Mouse (Mus musculus) midbrain, embryonic 12.5 days (tissue): ENCODE results near the gene Hist2h3b. TPM values are rescaled to one million over a fixed set of nuclear protein-coding genes. Genes with fewer than 3 reads are reported as not detected.

ENCODE experiments used
- ATAC-seq: fragments of 200-750 bp; cut with Nextera tagmentation; 2 replicates; pipeline ENCODE4 v1.8.0; 2017; ENCODE audit warnings: low read depth, moderate TSS enrichment, moderate library complexity; ENCODE audit not compliant: low FRiP score
- H3K27ac ChIP-seq: fragments of 300-500 bp; sonication (generic); replicated peaks from 2 replicates; pipeline ENCODE4 v1.5.1; 2016; ENCODE audit warnings: mild to moderate bottlenecking
- H3K27me3 ChIP-seq: fragments of 300-500 bp; sonication (generic); 2 replicates; pipeline ENCODE4 v1.6.1; 2016; ENCODE audit warnings: mild to moderate bottlenecking
- H3K36me3 ChIP-seq: fragments of 300-500 bp; sonication (generic); 2 replicates; pipeline ENCODE4 v1.6.1; 2016
- H3K4me1 ChIP-seq: fragments of 300-500 bp; sonication (generic); 2 replicates; pipeline ENCODE4 v1.6.1; 2016
- H3K4me2 ChIP-seq: fragments of 300-500 bp; sonication (generic); replicated peaks from 2 replicates; pipeline ENCODE4 v1.6.1; 2016; ENCODE audit warnings: mild to moderate bottlenecking, moderate library complexity
- H3K4me3 ChIP-seq: fragments of 300-500 bp; sonication (generic); 2 replicates; pipeline ENCODE4 v1.5.1; 2016; ENCODE audit warnings: mild to moderate bottlenecking
- H3K9ac ChIP-seq: fragments of 300-500 bp; sonication (generic); replicated peaks from 2 replicates; pipeline ENCODE4 v1.6.1; 2016; ENCODE audit warnings: mild to moderate bottlenecking, moderate library complexity
- H3K9me3 ChIP-seq: fragments of 300-500 bp; sonication (generic); 2 replicates; pipeline ENCODE4 v1.6.1; 2016; ENCODE audit warnings: mild to moderate bottlenecking
- WGBS: fragments of 180-500 bp; shearing (Covaris S2); methylation state at CpG from one replicate; pipeline ENCODE4 v1.1.7; 2016; 5-methylcytosine and 5-hydroxymethylcytosine counted together
- microRNA-seq: library from miRNA; unstranded; fragments of <30 nt; microRNA quantifications from one replicate; pipeline ENCODE4, GENCODE M21; 2017
- polyA plus RNA-seq: library from polyadenylated mRNA; unstranded; fragments of >200 nt; fragmentation: Nextera tagmentation; extraction: Ambion mirVana; gene quantifications from 2 replicates; pipeline ENCODE4 v1.2.1, GENCODE M21; 2016

The Hist2h3b gene
- polyA plus RNA-seq, 1 experiment from 2014 or later = 76.0 TPM

DNA sequence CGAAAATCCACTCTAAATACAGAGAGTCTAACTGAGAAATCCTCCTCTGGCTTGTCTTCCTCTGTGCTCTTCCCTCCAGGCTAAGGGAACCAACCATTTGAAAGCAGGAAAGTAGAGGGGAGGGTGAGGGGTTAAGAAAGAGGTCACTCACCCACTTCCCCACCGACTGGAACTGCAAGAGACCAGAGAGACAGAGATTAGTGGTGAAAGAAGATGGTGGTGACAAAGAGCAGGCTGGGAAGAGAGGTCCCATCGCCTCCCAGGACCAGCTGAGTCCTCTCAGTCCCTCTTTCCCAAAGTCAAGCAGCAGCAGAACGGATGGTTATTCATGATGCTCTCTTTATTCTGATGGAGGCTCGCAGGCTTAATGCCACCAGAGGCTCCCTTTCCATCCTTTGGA lies 24.9 kb downstream of the Hist2h3b start:
- Histone ChIP-seq H3K4me3 (no peak overlapping the region), H3K9me3 (no peaks in the 10 kb centered on the region), H3K27me3 (no peaks in the 10 kb centered on the region), H3K27ac (no peak overlapping the region), H3K9ac (no peak overlapping the region), H3K36me3 (no peaks in the 10 kb centered on the region), H3K4me2 (no peak overlapping the region), H3K4me1 (no peaks in the 10 kb centered on the region)
- ATAC-seq = no peak
- WGBS = 42% methylated on average over 5 of the region's 5 CpGs

DNA sequence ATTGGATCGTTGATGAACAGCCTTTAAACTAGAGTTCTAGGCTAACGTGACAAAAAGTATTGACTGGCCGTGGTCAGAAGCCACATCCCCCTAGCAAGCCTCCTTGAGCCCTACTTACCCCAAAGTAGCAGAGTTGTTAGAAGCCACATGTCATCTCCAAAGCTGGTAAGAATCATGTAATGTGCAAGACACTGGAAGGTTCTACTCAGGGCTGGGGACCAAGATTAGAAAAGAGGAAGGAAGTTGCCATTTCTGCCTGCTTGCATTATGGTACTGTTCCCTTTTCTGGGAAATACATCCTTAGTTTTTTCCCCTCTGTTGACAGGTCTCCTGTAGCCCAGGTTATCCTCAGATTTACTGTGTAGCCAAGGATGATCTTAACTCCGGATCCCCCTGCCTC lies 25.3 kb downstream of the Hist2h3b start, which contains the start of gene Fcgr1:
Fcgr1 (minus strand) TSS at position 183 of the 400 bp plus-strand sequence.
- Histone ChIP-seq H3K9ac (no peak within 1 kb of the TSS), H3K27me3 (no peaks in the 10 kb centered on the region), H3K27ac (no peak within 1 kb of the TSS), H3K4me3 (no peak within 1 kb of the TSS), H3K4me1 (no peaks in the 10 kb centered on the region), H3K9me3 (no peaks in the 10 kb centered on the region), H3K4me2 (no peak within 1 kb of the TSS), H3K36me3 (no peaks in the 10 kb centered on the region)
- no peak for ATAC-seq
- WGBS = 85% methylated on average over 4 of the region's 4 CpGs

DNA sequence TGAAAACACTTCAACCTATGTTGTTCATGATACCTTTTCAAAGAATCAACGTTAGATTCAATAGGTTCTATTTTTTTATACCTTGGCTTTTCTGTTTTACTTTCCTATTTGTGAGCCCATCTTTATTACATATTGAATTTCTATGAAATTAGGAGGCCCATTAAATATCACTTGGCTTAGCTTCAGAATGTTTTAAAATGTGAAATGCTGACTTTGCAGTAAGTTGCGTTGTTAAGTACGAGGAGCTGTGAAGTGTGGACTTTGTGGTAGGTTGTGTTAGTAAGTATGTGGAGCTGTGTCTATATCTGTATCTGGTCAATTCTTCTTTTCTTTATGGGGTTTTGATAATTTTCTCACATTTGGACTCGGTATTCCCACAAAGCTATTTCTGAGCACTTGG lies 29.9 kb downstream of the Hist2h3b start:
- Histone ChIP-seq H3K9me3 (no peaks in the 10 kb centered on the region), H3K4me3 (no peak overlapping the region), H3K4me1 (no peaks in the 10 kb centered on the region), H3K27me3 (peaks cover 16% of the 10 kb centered on the region), H3K27ac (no peak overlapping the region), H3K4me2 (no peak overlapping the region), H3K36me3 (no peaks in the 10 kb centered on the region), H3K9ac (no peak overlapping the region)
- WGBS = 94% methylated on average over 4 of the region's 4 CpGs
- no peak for ATAC-seq

DNA sequence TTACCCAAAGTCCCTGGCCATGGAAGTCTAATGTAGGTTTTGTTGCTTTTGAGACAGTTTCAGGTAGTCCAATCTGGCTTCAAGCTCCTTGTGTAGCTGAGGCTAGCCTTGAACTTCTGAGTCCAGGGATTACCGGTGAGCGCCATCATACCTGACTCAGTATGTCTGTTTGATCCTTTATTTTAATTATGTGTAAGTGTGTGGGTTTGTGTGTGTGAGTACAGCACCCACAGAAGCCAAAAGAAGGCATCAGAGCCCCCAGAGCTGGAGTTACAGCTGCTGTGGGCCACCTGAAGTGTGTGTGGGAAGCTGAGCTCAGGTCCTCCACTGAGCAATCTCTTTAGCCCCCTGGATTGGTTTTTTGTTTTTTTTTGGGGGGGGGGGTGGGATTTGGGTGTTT lies 31.1 kb downstream of the Hist2h3b start:
- H3K36me3 ChIP-seq = no peaks in the 10 kb centered on the region
- H3K4me3 ChIP-seq = no peak overlapping the region
- no peak overlapping the region for H3K4me2 ChIP-seq
- peaks cover 16% of the 10 kb centered on the region for H3K27me3 ChIP-seq
- no peak overlapping the region for H3K27ac ChIP-seq
- 92% methylated on average over 2 of the region's 2 CpGs for WGBS
- no peak overlapping the region for H3K9ac ChIP-seq
- H3K4me1 ChIP-seq = no peaks in the 10 kb centered on the region
- H3K9me3 ChIP-seq = no peaks in the 10 kb centered on the region
- no peak for ATAC-seq

DNA sequence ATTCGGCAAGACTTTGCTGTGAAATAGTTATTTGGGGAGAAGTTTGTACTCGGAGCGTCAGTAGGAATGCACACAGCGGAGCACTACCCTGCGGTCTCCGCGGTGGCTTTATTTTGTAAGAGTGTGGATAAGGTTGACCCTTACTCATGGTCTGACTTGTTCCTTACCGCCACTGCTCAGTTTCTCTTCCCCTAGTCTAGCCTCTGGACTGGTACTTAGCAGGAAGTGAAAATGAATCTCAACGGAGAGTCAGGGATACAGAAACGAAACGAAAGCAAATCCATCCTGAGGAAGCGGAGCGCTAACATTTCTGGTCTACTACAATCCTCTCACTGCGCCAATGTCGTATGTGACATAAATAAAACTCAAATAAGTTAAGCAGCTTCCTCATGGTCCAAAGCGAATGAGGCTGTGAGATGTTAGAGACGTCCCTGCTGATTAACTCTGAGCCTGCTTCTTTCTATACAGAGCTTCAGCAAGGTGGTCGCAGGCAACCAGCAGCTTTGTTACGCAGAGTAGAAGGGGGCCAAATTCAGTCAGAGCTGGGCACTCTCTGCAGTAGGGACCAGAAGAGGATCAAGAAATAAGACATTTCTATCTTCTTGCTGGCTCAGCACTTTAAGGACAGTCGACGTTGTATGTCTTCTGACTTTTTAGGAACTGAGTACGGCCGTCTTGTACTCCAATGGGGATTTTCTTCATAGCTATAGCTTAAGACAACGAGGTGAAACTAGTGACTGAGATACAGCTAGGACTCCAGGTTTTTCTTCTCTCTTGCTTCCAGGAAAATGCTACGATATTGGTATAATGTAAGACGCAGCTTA lies 32.5 kb downstream of the Hist2h3b start:
- Histone ChIP-seq H3K4me3 (no peak overlapping the region), H3K9ac (no peak overlapping the region), H3K36me3 (no peaks in the 10 kb centered on the region), H3K4me1 (no peaks in the 10 kb centered on the region), H3K27me3 (peaks cover 16% of the 10 kb centered on the region), H3K4me2 (no peak overlapping the region), H3K9me3 (no peaks in the 10 kb centered on the region), H3K27ac (no peak overlapping the region)
- ATAC-seq = no peak
- WGBS = 82% methylated on average over 26 of the region's 26 CpGs

DNA sequence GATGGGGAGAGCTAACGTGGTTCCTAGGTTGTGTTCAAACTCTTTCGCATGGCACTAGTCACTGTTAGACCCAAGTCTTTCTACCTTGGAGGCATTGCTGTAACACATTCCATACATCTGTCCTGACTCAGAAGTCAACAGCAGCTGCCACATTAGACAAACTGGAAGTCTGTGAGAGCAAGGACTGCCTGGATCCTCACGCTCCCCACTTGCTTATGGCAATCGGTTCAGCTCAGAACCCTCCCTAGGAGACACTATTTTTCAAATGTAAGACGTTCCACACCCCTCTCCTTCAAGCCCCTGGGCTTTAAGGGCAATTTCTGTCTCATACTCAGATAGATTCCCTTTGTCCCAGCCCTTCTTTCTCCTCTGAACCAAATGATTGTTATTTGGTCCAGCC lies 33.6 kb downstream of the Hist2h3b start:
- no peaks in the 10 kb centered on the region for H3K9me3 ChIP-seq
- ATAC-seq = no peak
- no peak overlapping the region for H3K9ac ChIP-seq
- H3K4me2 ChIP-seq = no peak overlapping the region
- no peak overlapping the region for H3K27ac ChIP-seq
- peaks cover 16% of the 10 kb centered on the region for H3K27me3 ChIP-seq
- no peak overlapping the region for H3K4me3 ChIP-seq
- WGBS = 87% methylated on average over 5 of the region's 5 CpGs
- no peaks in the 10 kb centered on the region for H3K36me3 ChIP-seq
- H3K4me1 ChIP-seq = no peaks in the 10 kb centered on the region

DNA sequence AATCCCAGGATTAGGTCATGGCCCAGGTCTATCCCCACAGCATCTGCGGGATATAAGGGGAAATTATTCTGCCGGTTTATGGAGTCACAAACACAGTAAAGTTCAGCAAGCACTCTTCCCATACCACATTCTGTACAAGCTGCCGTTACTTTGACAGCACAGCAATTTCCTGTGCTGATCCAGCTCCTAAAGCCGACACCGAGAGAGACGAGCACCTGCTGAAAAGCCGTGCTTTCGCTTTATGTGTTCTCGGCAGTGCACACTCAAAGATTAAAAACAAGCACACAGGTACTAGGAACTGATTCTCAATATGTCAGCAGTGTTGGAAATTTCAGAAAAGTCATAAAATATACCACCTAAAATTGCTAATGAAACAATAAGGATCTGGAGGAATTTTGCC lies 38.1 kb downstream of the Hist2h3b start:
- WGBS = 90% methylated on average over 9 of the region's 9 CpGs

DNA sequence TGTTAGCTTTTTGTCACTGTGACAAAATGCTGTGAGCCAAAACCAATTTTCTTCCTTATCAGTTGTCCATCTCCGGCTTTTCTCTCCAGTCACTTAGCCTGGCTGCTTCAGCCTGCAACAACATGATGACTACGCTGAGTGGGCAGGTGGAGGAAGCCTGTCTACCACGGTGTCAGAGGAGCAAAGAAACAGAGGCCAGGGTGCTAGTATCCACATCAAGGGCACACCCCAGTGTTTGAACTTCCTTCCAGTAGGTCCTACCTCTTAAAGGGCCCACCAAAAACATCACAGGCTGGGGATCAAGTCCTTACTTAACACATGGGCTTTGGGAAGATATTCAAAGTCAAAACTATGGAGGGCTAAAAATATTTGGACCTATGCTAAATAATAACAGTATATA lies 41.0 kb downstream of the Hist2h3b start:
- H3K36me3 ChIP-seq = no peaks in the 10 kb centered on the region
- H3K9me3 ChIP-seq = no peaks in the 10 kb centered on the region
- WGBS = 73% methylated on average over 3 of the region's 3 CpGs
- no peaks in the 10 kb centered on the region for H3K27me3 ChIP-seq
- no peak overlapping the region for H3K4me2 ChIP-seq
- no peaks in the 10 kb centered on the region for H3K4me1 ChIP-seq
- H3K27ac ChIP-seq = no peak overlapping the region
- H3K9ac ChIP-seq = no peak overlapping the region
- ATAC-seq = no peak
- H3K4me3 ChIP-seq = no peak overlapping the region

More for the DNA sequence above, 38.1 kb downstream of the Hist2h3b start:
- H3K4me2 ChIP-seq = no peak overlapping the region
- ATAC-seq = no peak
- H3K9me3 ChIP-seq = no peaks in the 10 kb centered on the region
- no peak overlapping the region for H3K9ac ChIP-seq
- peaks cover 10% of the 10 kb centered on the region; the same call in 1 of the 2 replicates for H3K27me3 ChIP-seq
- no peaks in the 10 kb centered on the region for H3K36me3 ChIP-seq
- H3K27ac ChIP-seq = no peak overlapping the region
- H3K4me1 ChIP-seq = no peaks in the 10 kb centered on the region
- no peak overlapping the region for H3K4me3 ChIP-seq

DNA sequence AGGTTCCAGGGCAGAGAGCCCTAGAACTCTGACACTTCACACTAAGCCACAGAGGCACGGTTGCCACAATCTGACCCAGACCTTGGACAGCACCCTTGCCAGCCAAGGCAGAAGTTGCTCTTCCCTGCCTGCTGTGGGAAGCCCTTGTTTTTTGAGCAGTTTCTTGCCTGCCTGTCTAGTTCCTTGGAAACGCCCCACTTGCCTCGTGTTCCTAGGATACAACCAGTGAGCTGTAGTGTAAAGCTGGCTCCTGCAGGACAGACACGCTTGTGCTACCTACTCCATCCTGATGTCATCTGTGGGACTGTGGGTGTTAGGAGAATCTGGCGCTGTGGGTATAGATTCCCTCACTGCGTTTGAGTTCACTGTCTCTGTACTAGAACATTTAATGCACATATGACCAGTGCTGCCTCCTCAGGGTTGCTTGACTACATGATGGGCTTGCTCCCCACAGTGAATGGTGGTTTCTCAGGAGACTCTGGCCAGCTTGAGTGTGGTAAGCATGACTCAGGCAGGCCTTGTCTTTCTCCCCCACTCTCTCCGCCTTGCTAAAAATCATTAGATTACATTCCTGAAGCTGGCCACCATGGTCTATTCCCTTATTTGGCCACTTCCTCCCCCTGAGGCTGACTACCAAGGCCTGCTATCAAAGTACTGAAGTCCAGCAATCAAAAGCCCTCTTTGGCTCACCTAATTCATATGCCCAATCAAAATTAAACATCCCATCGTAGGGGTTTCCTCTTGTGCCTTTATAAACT lies 44.1 kb downstream of the Hist2h3b start:
- ATAC-seq = no peak

More for the DNA sequence above, 44.1 kb downstream of the Hist2h3b start:
- Histone ChIP-seq H3K9me3 (no peaks in the 10 kb centered on the region), H3K4me3 (no peak overlapping the region), H3K27me3 (no peaks in the 10 kb centered on the region), H3K4me2 (no peak overlapping the region), H3K9ac (no peak overlapping the region), H3K4me1 (no peaks in the 10 kb centered on the region), H3K36me3 (no peaks in the 10 kb centered on the region), H3K27ac (no peak overlapping the region)
- 69% methylated on average over 8 of the region's 8 CpGs for WGBS

Small RNA genes within 50 kb of the gene (microRNA-seq; reads per million reads assigned to microRNA genes)
- gene Gm44492 (not detected), gene Gm47311 (not detected), gene Gm47313 (not detected)

Other genes with a start within 250 kb of the Hist2h3b start
- 39.7 and 51.2 TPM in 2 replicates for gene Vps45, start 210.2 kb upstream of the Hist2h3b start, polyA plus RNA-seq
- 16.2 and 19.1 TPM in 2 replicates for gene Otud7b, start 164.1 kb upstream of the Hist2h3b start, polyA plus RNA-seq
- gene Mtmr11, start 106.7 kb upstream of the Hist2h3b start, polyA plus RNA-seq = 13.9 and 16.0 TPM in 2 replicates
- 173 and 181 TPM in 2 replicates for gene Sf3b4, start 96.3 kb upstream of the Hist2h3b start, polyA plus RNA-seq
- gene Sv2a, start 87.5 kb upstream of the Hist2h3b start, polyA plus RNA-seq = 30.0 and 34.8 TPM in 2 replicates
- gene Bola1, start 48.9 kb upstream of the Hist2h3b start, polyA plus RNA-seq = 66.9 and 71.6 TPM in 2 replicates
- 0.96 and 1.2 TPM in 2 replicates for gene Hist2h2ab, start 48.8 kb upstream of the Hist2h3b start, polyA plus RNA-seq
- gene Hist2h2ac, start 47.8 kb upstream of the Hist2h3b start, polyA plus RNA-seq = 9.0 and 11.6 TPM in 2 replicates
- 10.9 and 11.4 TPM in 2 replicates for gene Hist2h2be, start 47.5 kb upstream of the Hist2h3b start, polyA plus RNA-seq
- gene Hist2h3c2, start 29.5 kb upstream of the Hist2h3b start, polyA plus RNA-seq = 9.8 and 14.7 TPM in 2 replicates
- 56.2 and 67.7 TPM in 2 replicates for gene Hist2h2aa2, start 28.4 kb upstream of the Hist2h3b start, polyA plus RNA-seq
- 27.1 and 35.0 TPM in 2 replicates for gene Hist2h2aa1, start 23.2 kb upstream of the Hist2h3b start, polyA plus RNA-seq
- gene Hist2h3c1, start 22.0 kb upstream of the Hist2h3b start, polyA plus RNA-seq = 1.4 TPM in 1 of 2 replicates, not detected in the other
- 13.3 and 18.2 TPM in 2 replicates for gene Hist2h4, start 5.3 kb upstream of the Hist2h3b start, polyA plus RNA-seq
- gene Hist2h2bb, start 1.1 kb downstream of the Hist2h3b start, polyA plus RNA-seq = 18.3 and 20.1 TPM in 2 replicates
- gene Fcgr1, start 25.3 kb downstream of the Hist2h3b start, polyA plus RNA-seq = 1.9 and 2.4 TPM in 2 replicates
- gene BC107364, start 183.7 kb downstream of the Hist2h3b start, polyA plus RNA-seq = 0.26 TPM in 1 of 2 replicates, not detected in the other